Mouse (Mus musculus) spleen, adult 2 months (tissue): Measurements from ENCODE around the gene Cmklr1.

Source experiments
- CTCF ChIP-seq: fragments of 200-500 bp; IDR thresholded peaks from 2 replicates; pipeline ENCODE4 v1.5.1; 2011; ENCODE audit warnings: mild to moderate bottlenecking, inconsistent platforms; ENCODE audit not compliant: insufficient read depth, insufficient read length, insufficient replicate concordance; ENCODE audit errors: extremely low read depth
- POLR2A ChIP-seq: fragments of 200-500 bp; IDR thresholded peaks from 2 replicates; pipeline ENCODE4 v1.6.1; 2011; ENCODE audit warnings: low read depth, low read length, inconsistent platforms

GRCm38 (mm10) chr5:113677541-113677940, 27.3 kb upstream of the Cmklr1 start:
- TF ChIP-seq CTCF: no peak
- no peak for TF ChIP-seq POLR2A
